Comparison of ENCODE assay signal across 7 mouse cellular contexts in the genomic region with DNA sequence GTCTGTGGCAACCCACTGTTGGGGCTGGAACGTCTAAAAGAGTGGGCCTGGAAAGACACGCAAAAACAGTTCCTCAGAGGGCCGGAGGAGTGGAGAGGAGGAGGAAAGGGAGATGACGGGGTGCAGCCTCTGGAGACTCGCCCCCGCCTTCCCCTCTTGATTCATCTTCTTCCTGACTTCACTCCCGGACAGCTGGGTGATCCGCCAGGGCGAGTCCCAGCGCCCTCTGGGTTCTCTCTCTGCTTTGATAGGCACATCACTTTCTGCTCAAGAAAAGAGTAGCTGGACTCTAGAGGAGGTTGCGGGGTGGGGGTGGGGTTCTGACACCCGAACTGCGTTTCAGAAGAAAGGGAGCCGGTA. TPM values are rescaled to one million over a fixed set of nuclear protein-coding genes. Genes with fewer than 3 reads are reported as not detected.
A peak's percentile ranks its signal among the peaks of the same experiment; 100 is the strongest.
DNase-seq lines count a peak whose midpoint lies in the region; ATAC-seq and TF ChIP-seq lines count a peak whose summit lies in the region.

No protein-coding gene starts in this region.

- no peaks in the 10 kb centered on the region for H3K27me3 ChIP-seq in intestine, embryonic 16.5 days (replicated peaks; ENCODE audit: control insufficient read depth, insufficient read depth, low read length)
- no peaks in the 10 kb centered on the region for H3K27me3 ChIP-seq in limb, embryonic 14.5 days (ENCODE audit: control insufficient read depth, insufficient read depth, low read length)
- H3K27me3 ChIP-seq in midbrain, embryonic 13.5 days, result no peaks in the 10 kb centered on the region

- ATAC-seq in granulocyte monocyte progenitor cell, adult 5-6 weeks (replicated peaks; ENCODE audit: poor library complexity, severe bottlenecking), result peak; percentile 31; the same call in 1 of the 2 replicates
- ATAC-seq in intestine, embryonic 16.5 days, result peak; percentile 6; the same call in 1 of the 2 replicates
- no peak for ATAC-seq in limb, embryonic 14.5 days (ENCODE audit: low FRiP score, low read depth)
- ATAC-seq in midbrain, embryonic 13.5 days, result no peak

- peak overlapping the region; percentile 84 for H3K27ac ChIP-seq in intestine, embryonic 16.5 days (ENCODE audit: low read length)
- H3K27ac ChIP-seq in limb, embryonic 14.5 days (replicated peaks; ENCODE audit: low read depth, low read length), result peak overlapping the region; percentile 77
- peak overlapping the region; percentile 77 for H3K27ac ChIP-seq in midbrain, embryonic 13.5 days

- peaks cover 12% of the 10 kb centered on the region for H3K4me1 ChIP-seq in intestine, embryonic 16.5 days (ENCODE audit: control insufficient read depth, insufficient read depth, low read length)
- peaks cover 14% of the 10 kb centered on the region for H3K4me1 ChIP-seq in limb, embryonic 14.5 days (ENCODE audit: control insufficient read depth, insufficient read depth, low read length)
- peaks cover 41% of the 10 kb centered on the region for H3K4me1 ChIP-seq in midbrain, embryonic 13.5 days (replicated peaks)

- H3K9ac ChIP-seq in intestine, embryonic 16.5 days (ENCODE audit: low read depth, low read length), result peak overlapping the region; percentile 82
- H3K9ac ChIP-seq in limb, embryonic 14.5 days (ENCODE audit: low read depth, low read length, severe bottlenecking), result peak overlapping the region; percentile 65
- H3K9ac ChIP-seq in midbrain, embryonic 13.5 days (replicated peaks), result peak overlapping the region; percentile 81

- peak; percentile 61 for DNase-seq in ZHBTc4 (ENCODE audit: low read depth, low spot score)
- peak; percentile 62 for DNase-seq in embryo, embryonic 10.5 days (ENCODE audit: low spot score)
- DNase-seq in limb, embryonic 14.5 days (ENCODE audit: low spot score), result peak; percentile 22
- DNase-seq in spleen, adult 12 weeks (ENCODE audit: low spot score), result peak; percentile 58

- peak overlapping the region; percentile 65 for H3K4me2 ChIP-seq in intestine, embryonic 16.5 days (ENCODE audit: low read depth, low read length)
- peak overlapping the region; percentile 89 for H3K4me2 ChIP-seq in limb, embryonic 14.5 days (replicated peaks; ENCODE audit: low read depth, low read length, severe bottlenecking)
- peak overlapping the region; percentile 89 for H3K4me2 ChIP-seq in midbrain, embryonic 13.5 days (replicated peaks)

- TF ChIP-seq POLR2A in limb, embryonic 14.5 days (IDR thresholded peaks at IDR 0.05; ENCODE audit: borderline replicate concordance, extremely low read depth, insufficient read depth, insufficient read length), result no peak

- peak overlapping the region; percentile 79 for H3K4me3 ChIP-seq in intestine, embryonic 16.5 days (ENCODE audit: low read length)
- peak overlapping the region; percentile 75 for H3K4me3 ChIP-seq in limb, embryonic 14.5 days (replicated peaks; ENCODE audit: low read length)
- H3K4me3 ChIP-seq in midbrain, embryonic 13.5 days (replicated peaks), result peak overlapping the region; percentile 86

- H3K9me3 ChIP-seq in intestine, embryonic 16.5 days (ENCODE audit: control insufficient read depth, low read length), result no peaks in the 10 kb centered on the region
- H3K9me3 ChIP-seq in limb, embryonic 14.5 days (ENCODE audit: control insufficient read depth, low read length), result no peaks in the 10 kb centered on the region
- H3K9me3 ChIP-seq in midbrain, embryonic 13.5 days, result no peaks in the 10 kb centered on the region

- H3K36me3 ChIP-seq in intestine, embryonic 16.5 days (ENCODE audit: control insufficient read depth, insufficient read depth, low read length), result no peaks in the 10 kb centered on the region
- no peaks in the 10 kb centered on the region for H3K36me3 ChIP-seq in limb, embryonic 14.5 days (ENCODE audit: control insufficient read depth, insufficient read depth, low read length)
- H3K36me3 ChIP-seq in midbrain, embryonic 13.5 days, result peaks cover 19% of the 10 kb centered on the region; the same call in 1 of the 2 replicates

- under 1% methylated on average over 14 of the region's 14 CpGs for WGBS in intestine, embryonic 16.5 days
- WGBS in limb, embryonic 14.5 days, result 2% methylated on average over 12 of the region's 14 CpGs
- WGBS in midbrain, embryonic 13.5 days, result 0% methylated on average over 14 of the region's 14 CpGs

RNA-seq across cellular contexts. Expression of a gene that starts 0.4 kb away (rescaled TPM):
- 17.7 and 36.8 TPM in 2 replicates for total RNA-seq in granulocyte monocyte progenitor cell, adult 5-6 weeks (2014; fragmentation: Nextera tagmentation)
- 55.1 and 56.2 TPM in 2 replicates for total RNA-seq in granulocyte monocyte progenitor cell, adult 5-6 weeks (2017)
- polyA plus RNA-seq in intestine, embryonic 16.5 days (2015; fragmentation: Nextera tagmentation; extraction: Ambion mirVana), result 43.6 and 48.4 TPM in 2 replicates
- 21.7 and 30.8 TPM in 2 replicates for polyA plus RNA-seq in limb, embryonic 14.5 days (2012; rRNA removed)
- polyA plus RNA-seq in limb, embryonic 14.5 days (2014; fragmentation: Nextera tagmentation; extraction: Ambion mirVana), result 41.9 and 49.7 TPM in 2 replicates
- 54.3 and 54.6 TPM in 2 replicates for polyA plus RNA-seq in midbrain, embryonic 13.5 days (2015; fragmentation: Nextera tagmentation; extraction: Ambion mirVana)

RNA-seq across cellular contexts. Expression of a gene that starts 0.6 kb away (rescaled TPM):
- 35.5 and 51.5 TPM in 2 replicates for total RNA-seq in granulocyte monocyte progenitor cell, adult 5-6 weeks (2014; fragmentation: Nextera tagmentation)
- total RNA-seq in granulocyte monocyte progenitor cell, adult 5-6 weeks (2017), result 34.8 and 38.6 TPM in 2 replicates
- polyA plus RNA-seq in intestine, embryonic 16.5 days (2015; fragmentation: Nextera tagmentation; extraction: Ambion mirVana), result 11.6 and 12.4 TPM in 2 replicates
- 46.1 and 57.2 TPM in 2 replicates for polyA plus RNA-seq in limb, embryonic 14.5 days (2012; rRNA removed)
- 28.7 and 29.4 TPM in 2 replicates for polyA plus RNA-seq in limb, embryonic 14.5 days (2014; fragmentation: Nextera tagmentation; extraction: Ambion mirVana)
- polyA plus RNA-seq in midbrain, embryonic 13.5 days (2015; fragmentation: Nextera tagmentation; extraction: Ambion mirVana), result 16.8 and 19.9 TPM in 2 replicates

Comparison
In these comparisons a context has a peak if more than half of its experiments do, and no peak if none do; other contexts are left out.
1. ATAC-seq: peak in granulocyte monocyte progenitor cell, adult 5-6 weeks (single experiment) and intestine, embryonic 16.5 days (single experiment); none in limb, embryonic 14.5 days (single experiment) and midbrain, embryonic 13.5 days (single experiment).
2. Peak in every context shown above with its lines, with median percentiles within 50 percentile points of each other: DNase-seq, H3K27ac ChIP-seq, H3K4me2 ChIP-seq, H3K4me3 ChIP-seq and H3K9ac ChIP-seq.